Mouse (Mus musculus) midbrain, embryonic 15.5 days (tissue): ENCODE measurements around the gene Krt16. TPM values are rescaled to one million over a fixed set of nuclear protein-coding genes. Genes with fewer than 3 reads are reported as not detected.

Source experiments
- ATAC-seq: fragments of 200-750 bp; cut with Nextera tagmentation; replicated peaks from 2 replicates; pipeline ENCODE4 v1.8.0; 2017; ENCODE audit warnings: moderate TSS enrichment
- H3K27ac ChIP-seq: fragments of 300-500 bp; sonication (generic); 2 replicates; pipeline ENCODE4 v1.5.1; 2015; ENCODE audit warnings: mild to moderate bottlenecking, inconsistent platforms
- H3K27me3 ChIP-seq: fragments of 300-500 bp; sonication (generic); replicated peaks from 2 replicates; pipeline ENCODE4 v1.6.1; 2015; ENCODE audit warnings: inconsistent platforms
- H3K36me3 ChIP-seq: fragments of 300-500 bp; sonication (generic); replicated peaks from 2 replicates; pipeline ENCODE4 v1.6.1; 2015; ENCODE audit warnings: inconsistent platforms
- H3K4me1 ChIP-seq: fragments of 300-500 bp; sonication (generic); 2 replicates; pipeline ENCODE4 v1.6.1; 2015; ENCODE audit warnings: inconsistent platforms
- H3K4me2 ChIP-seq: fragments of 300-500 bp; sonication (generic); 2 replicates; pipeline ENCODE4 v1.6.1; 2015; ENCODE audit warnings: inconsistent platforms, mild to moderate bottlenecking, moderate library complexity
- H3K4me3 ChIP-seq: fragments of 300-500 bp; sonication (generic); 2 replicates; pipeline ENCODE4 v1.5.1; 2015; ENCODE audit warnings: mild to moderate bottlenecking, inconsistent platforms
- H3K9ac ChIP-seq: fragments of 300-500 bp; sonication (generic); 2 replicates; pipeline ENCODE4 v1.6.1; 2015; ENCODE audit warnings: mild to moderate bottlenecking, inconsistent platforms
- H3K9me3 ChIP-seq: fragments of 300-500 bp; sonication (generic); 2 replicates; pipeline ENCODE4 v1.6.1; 2016; ENCODE audit warnings: inconsistent platforms
- WGBS: fragments of 180-500 bp; shearing (Covaris S2); methylation state at CpG from one replicate; pipeline ENCODE4 v1.1.7; 2015; ENCODE audit warnings: mixed read lengths; 5-methylcytosine and 5-hydroxymethylcytosine counted together
- polyA plus RNA-seq: library from polyadenylated mRNA; unstranded; fragments of >200 nt; fragmentation: Nextera tagmentation; extraction: Ambion mirVana; gene quantifications from 2 replicates; pipeline ENCODE4 v1.2.1, GENCODE M21; 2015

Krt16 gene
- polyA plus RNA-seq = not detected in 2 replicates

- no peaks in the 10 kb centered on the region for H3K4me1 ChIP-seq
- H3K27me3 ChIP-seq = no peaks in the 10 kb centered on the region
- ATAC-seq = no peak
- no peaks in the 10 kb centered on the region for H3K9me3 ChIP-seq
- 86% methylated on average over 7 of the region's 7 CpGs for WGBS
- no peak within 1 kb of the TSS for H3K4me2 ChIP-seq
- H3K4me3 ChIP-seq = no peak within 1 kb of the TSS
- H3K9ac ChIP-seq = no peak within 1 kb of the TSS
- H3K36me3 ChIP-seq = no peaks in the 10 kb centered on the region
- H3K27ac ChIP-seq = no peak within 1 kb of the TSS
These were observed at the start of gene Krt16 for GRCm38 (mm10) chr11:100248852-100249465. TSS of gene Krt16 (minus strand) at chr11:100248902.

GRCm38 (mm10) chr11:100297801-100298200, 49.1 kb upstream of the Krt16 start:
- peaks cover 4% of the 10 kb centered on the region for H3K4me1 ChIP-seq

GRCm38 (mm10) chr11:100295308-100295707, 46.6 kb upstream of the Krt16 start:
- H3K4me2 ChIP-seq = peak overlapping the region; percentile 17
- H3K9me3 ChIP-seq = no peaks in the 10 kb centered on the region
- peaks cover 4% of the 10 kb centered on the region for H3K4me1 ChIP-seq
- H3K36me3 ChIP-seq = no peaks in the 10 kb centered on the region
- H3K27ac ChIP-seq = no peak overlapping the region
- H3K9ac ChIP-seq = no peak overlapping the region
- 1% methylated on average over 10 of the region's 10 CpGs for WGBS
- no peak overlapping the region for H3K4me3 ChIP-seq
- H3K27me3 ChIP-seq = no peaks in the 10 kb centered on the region
- peak; percentile 10; the same call in 1 of the 2 replicates for ATAC-seq

More at GRCm38 (mm10) chr11:100297801-100298200, 49.1 kb upstream of the Krt16 start:
- Histone ChIP-seq H3K9me3 (no peaks in the 10 kb centered on the region), H3K9ac (no peak overlapping the region), H3K4me2 (peak overlapping the region; percentile 42), H3K27me3 (no peaks in the 10 kb centered on the region), H3K4me3 (0 out of 2 replicates have a peak overlapping the region, but pooled peaks have one; percentile 21), H3K36me3 (no peaks in the 10 kb centered on the region), H3K27ac (no peak overlapping the region)
- ATAC-seq = no peak
- 47% methylated on average over 5 of the region's 5 CpGs for WGBS

GRCm38 (mm10) chr11:100292884-100293283, 44.2 kb upstream of the Krt16 start:
- H3K9me3 ChIP-seq = no peaks in the 10 kb centered on the region
- 41% methylated on average over 6 of the region's 6 CpGs for WGBS

GRCm38 (mm10) chr11:100290235-100290634, 41.5 kb upstream of the Krt16 start:
- ATAC-seq = no peak
- H3K27ac ChIP-seq = no peak overlapping the region
- no peak overlapping the region for H3K9ac ChIP-seq
- WGBS = 40% methylated on average over 5 of the region's 5 CpGs
- H3K27me3 ChIP-seq = no peaks in the 10 kb centered on the region
- H3K4me2 ChIP-seq = no peak overlapping the region
- H3K9me3 ChIP-seq = no peaks in the 10 kb centered on the region
- H3K36me3 ChIP-seq = no peaks in the 10 kb centered on the region
- no peaks in the 10 kb centered on the region for H3K4me1 ChIP-seq
- no peak overlapping the region for H3K4me3 ChIP-seq

More at GRCm38 (mm10) chr11:100292884-100293283, 44.2 kb upstream of the Krt16 start:
- Histone ChIP-seq H3K4me2 (no peak overlapping the region), H3K27me3 (no peaks in the 10 kb centered on the region), H3K27ac (no peak overlapping the region), H3K4me3 (no peak overlapping the region), H3K9ac (no peak overlapping the region), H3K4me1 (peaks cover under 1% of the 10 kb centered on the region), H3K36me3 (no peaks in the 10 kb centered on the region)
- ATAC-seq = no peak

GRCm38 (mm10) chr11:100288942-100289341, 40.2 kb upstream of the Krt16 start:
- H3K9me3 ChIP-seq = no peaks in the 10 kb centered on the region
- no peaks in the 10 kb centered on the region for H3K36me3 ChIP-seq
- 89% methylated on average over 6 of the region's 6 CpGs for WGBS
- no peaks in the 10 kb centered on the region for H3K4me1 ChIP-seq
- no peak overlapping the region for H3K27ac ChIP-seq
- ATAC-seq = no peak
- H3K9ac ChIP-seq = no peak overlapping the region
- no peak overlapping the region for H3K4me2 ChIP-seq
- H3K4me3 ChIP-seq = no peak overlapping the region
- no peaks in the 10 kb centered on the region for H3K27me3 ChIP-seq

GRCm38 (mm10) chr11:100287024-100287423, 38.3 kb upstream of the Krt16 start:
- Histone ChIP-seq H3K27ac (no peak overlapping the region), H3K4me3 (no peak overlapping the region), H3K4me2 (no peak overlapping the region), H3K4me1 (no peaks in the 10 kb centered on the region), H3K27me3 (no peaks in the 10 kb centered on the region), H3K9me3 (no peaks in the 10 kb centered on the region), H3K9ac (no peak overlapping the region), H3K36me3 (no peaks in the 10 kb centered on the region)
- WGBS = 41% methylated on average over 10 of the region's 10 CpGs
- no peak for ATAC-seq

GRCm38 (mm10) chr11:100284988-100285387, 36.3 kb upstream of the Krt16 start:
- H3K4me2 ChIP-seq = no peak overlapping the region
- no peaks in the 10 kb centered on the region for H3K27me3 ChIP-seq
- H3K9ac ChIP-seq = no peak overlapping the region
- H3K4me3 ChIP-seq = no peak overlapping the region
- 82% methylated on average over 4 of the region's 4 CpGs for WGBS
- no peak for ATAC-seq
- H3K9me3 ChIP-seq = no peaks in the 10 kb centered on the region
- H3K27ac ChIP-seq = no peak overlapping the region
- H3K4me1 ChIP-seq = peaks cover 2% of the 10 kb centered on the region; the same call in 1 of the 2 replicates
- H3K36me3 ChIP-seq = no peaks in the 10 kb centered on the region

GRCm38 (mm10) chr11:100282549-100282948, 33.8 kb upstream of the Krt16 start:
- WGBS = 26% methylated on average over 10 of the region's 10 CpGs
- Histone ChIP-seq H3K9me3 (no peaks in the 10 kb centered on the region), H3K4me2 (no peak overlapping the region), H3K36me3 (no peaks in the 10 kb centered on the region), H3K27ac (no peak overlapping the region), H3K4me1 (peaks cover 2% of the 10 kb centered on the region; the same call in 1 of the 2 replicates), H3K9ac (no peak overlapping the region), H3K4me3 (no peak overlapping the region), H3K27me3 (no peaks in the 10 kb centered on the region)
- 0 out of 2 replicates have a peak, but pooled peaks have one; percentile 49 for ATAC-seq

- no peak overlapping the region for H3K27ac ChIP-seq
- peaks cover 2% of the 10 kb centered on the region; the same call in 1 of the 2 replicates for H3K4me1 ChIP-seq
- H3K4me3 ChIP-seq = no peak overlapping the region
- no peaks in the 10 kb centered on the region for H3K27me3 ChIP-seq
- WGBS = 21% methylated on average over 11 of the region's 11 CpGs
- H3K9ac ChIP-seq = no peak overlapping the region
- H3K9me3 ChIP-seq = no peaks in the 10 kb centered on the region
- no peak overlapping the region for H3K4me2 ChIP-seq
- H3K36me3 ChIP-seq = no peaks in the 10 kb centered on the region
- ATAC-seq = peak; percentile 82
These were observed 33.2 kb upstream of the Krt16 start for GRCm38 (mm10) chr11:100281596-100282544.

GRCm38 (mm10) chr11:100278759-100279158, 30.1 kb upstream of the Krt16 start:
- WGBS = 74% methylated on average over 5 of the region's 5 CpGs
- Histone ChIP-seq H3K4me1 (peaks cover 2% of the 10 kb centered on the region; the same call in 1 of the 2 replicates), H3K27ac (no peak overlapping the region), H3K27me3 (no peaks in the 10 kb centered on the region), H3K4me2 (no peak overlapping the region), H3K9ac (no peak overlapping the region), H3K9me3 (no peaks in the 10 kb centered on the region), H3K36me3 (no peaks in the 10 kb centered on the region), H3K4me3 (no peak overlapping the region)
- no peak for ATAC-seq

- Histone ChIP-seq H3K36me3 (no peaks in the 10 kb centered on the region), H3K9ac (no peak overlapping the region), H3K4me1 (peaks cover 2% of the 10 kb centered on the region; the same call in 1 of the 2 replicates), H3K27me3 (no peaks in the 10 kb centered on the region), H3K4me3 (no peak overlapping the region), H3K9me3 (no peaks in the 10 kb centered on the region), H3K27ac (no peak overlapping the region), H3K4me2 (no peak overlapping the region)
- no peak for ATAC-seq
- WGBS = 75% methylated on average over 15 of the region's 15 CpGs
These were observed 29.2 kb upstream of the Krt16 start for GRCm38 (mm10) chr11:100277726-100278480.
